Mouse (Mus musculus): ENCODE measurements around the gene Vangl2. TPM values are rescaled to one million over a fixed set of nuclear protein-coding genes. Genes with fewer than 3 reads are reported as not detected.

Gene Vangl2
- polyA plus RNA-seq, 1 experiment from 2014 or later, result 0.78 TPM

- H3K9ac ChIP-seq (replicated peaks), result no peak overlapping the region
- no peak for DNase-seq
- TF ChIP-seq EP300 (IDR thresholded peaks at IDR 0.05; ENCODE audit: low read depth) (no peak), CTCF (IDR thresholded peaks at IDR 0.05; ENCODE audit: low read depth) (no peak)
- ATAC-seq, result no peak
- H3K4me2 ChIP-seq (ENCODE audit: low read depth, low read length), result no peak overlapping the region
- no peaks in the 10 kb centered on the region for H3K9me3 ChIP-seq (ENCODE audit: low read length)
- no peaks in the 10 kb centered on the region for H3K27me3 ChIP-seq (ENCODE audit: insufficient read depth, low read length)
- H3K4me1 ChIP-seq (ENCODE audit: insufficient read depth), result peaks cover 4% of the 10 kb centered on the region; the same call in 1 of the 2 replicates
- H3K4me3 ChIP-seq (ENCODE audit: low read depth, low read length), result no peak overlapping the region
- H3K36me3 ChIP-seq (replicated peaks; ENCODE audit: insufficient read depth, low read length), result no peaks in the 10 kb centered on the region
- no peak overlapping the region for H3K27ac ChIP-seq (ENCODE audit: low read depth)
- WGBS (ENCODE audit: insufficient replicate concordance), result 77% methylated on average over 13 of the region's 13 CpGs
These were observed 29.2 kb downstream of the Vangl2 start for GRCm38 (mm10) chr1:171998820-171999597.

- H3K27me3 ChIP-seq (ENCODE audit: insufficient read depth, low read length), result no peaks in the 10 kb centered on the region
- no peaks in the 10 kb centered on the region for H3K9me3 ChIP-seq (ENCODE audit: low read length)
- no peak for ATAC-seq
- H3K36me3 ChIP-seq (replicated peaks; ENCODE audit: insufficient read depth, low read length), result no peaks in the 10 kb centered on the region
- WGBS (ENCODE audit: insufficient replicate concordance), result 68% methylated on average over 7 of the region's 7 CpGs
- H3K4me2 ChIP-seq (ENCODE audit: low read depth, low read length), result no peak overlapping the region
- no peak for DNase-seq
- H3K4me3 ChIP-seq (ENCODE audit: low read depth, low read length), result no peak overlapping the region
- H3K27ac ChIP-seq (ENCODE audit: low read depth), result no peak overlapping the region
- H3K9ac ChIP-seq (replicated peaks), result no peak overlapping the region
- no peak for TF ChIP-seq CTCF (IDR thresholded peaks at IDR 0.05; ENCODE audit: low read depth)
- no peak for TF ChIP-seq EP300 (IDR thresholded peaks at IDR 0.05; ENCODE audit: low read depth)
- peaks cover 4% of the 10 kb centered on the region; the same call in 1 of the 2 replicates for H3K4me1 ChIP-seq (ENCODE audit: insufficient read depth)
These were observed 31.5 kb downstream of the Vangl2 start for GRCm38 (mm10) chr1:171996701-171997100.

- Histone ChIP-seq H3K27me3 (ENCODE audit: insufficient read depth, low read length) (no peaks in the 10 kb centered on the region), H3K4me3 (ENCODE audit: low read depth, low read length) (no peak overlapping the region), H3K4me1 (ENCODE audit: insufficient read depth) (peaks cover 4% of the 10 kb centered on the region; the same call in 1 of the 2 replicates), H3K27ac (ENCODE audit: low read depth) (no peak overlapping the region), H3K4me2 (ENCODE audit: low read depth, low read length) (no peak overlapping the region), H3K9ac (replicated peaks) (no peak overlapping the region), H3K9me3 (ENCODE audit: low read length) (no peaks in the 10 kb centered on the region), H3K36me3 (replicated peaks; ENCODE audit: insufficient read depth, low read length) (no peaks in the 10 kb centered on the region)
- ATAC-seq, result no peak
- WGBS (ENCODE audit: insufficient replicate concordance), result 63% methylated on average over 11 of the region's 11 CpGs
- TF ChIP-seq EP300 (IDR thresholded peaks at IDR 0.05; ENCODE audit: low read depth) (no peak), CTCF (IDR thresholded peaks at IDR 0.05; ENCODE audit: low read depth) (no peak)
- no peak for DNase-seq
These were observed 33.1 kb downstream of the Vangl2 start for GRCm38 (mm10) chr1:171994918-171995715.

GRCm38 (mm10) chr1:171994501-171994900, 33.7 kb downstream of the Vangl2 start:
- no peak for DNase-seq
- no peak overlapping the region for H3K4me2 ChIP-seq (ENCODE audit: low read depth, low read length)
- no peaks in the 10 kb centered on the region for H3K36me3 ChIP-seq (replicated peaks; ENCODE audit: insufficient read depth, low read length)
- 65% methylated on average over 2 of the region's 2 CpGs for WGBS (ENCODE audit: insufficient replicate concordance)
- no peak for ATAC-seq
- no peaks in the 10 kb centered on the region for H3K27me3 ChIP-seq (ENCODE audit: insufficient read depth, low read length)
- peaks cover 4% of the 10 kb centered on the region; the same call in 1 of the 2 replicates for H3K4me1 ChIP-seq (ENCODE audit: insufficient read depth)
- H3K9ac ChIP-seq (replicated peaks), result no peak overlapping the region
- H3K9me3 ChIP-seq (ENCODE audit: low read length), result no peaks in the 10 kb centered on the region
- TF ChIP-seq CTCF (IDR thresholded peaks at IDR 0.05; ENCODE audit: low read depth) (no peak), EP300 (IDR thresholded peaks at IDR 0.05; ENCODE audit: low read depth) (no peak)
- H3K27ac ChIP-seq (ENCODE audit: low read depth), result no peak overlapping the region
- H3K4me3 ChIP-seq (ENCODE audit: low read depth, low read length), result no peak overlapping the region

- WGBS (ENCODE audit: insufficient replicate concordance), result 63% methylated on average over 4 of the region's 4 CpGs
- Histone ChIP-seq H3K4me3 (ENCODE audit: low read depth, low read length) (no peak overlapping the region), H3K36me3 (replicated peaks; ENCODE audit: insufficient read depth, low read length) (no peaks in the 10 kb centered on the region), H3K4me2 (ENCODE audit: low read depth, low read length) (no peak overlapping the region), H3K4me1 (ENCODE audit: insufficient read depth) (peaks cover 4% of the 10 kb centered on the region; the same call in 1 of the 2 replicates), H3K27me3 (ENCODE audit: insufficient read depth, low read length) (no peaks in the 10 kb centered on the region), H3K9me3 (ENCODE audit: low read length) (no peaks in the 10 kb centered on the region), H3K27ac (ENCODE audit: low read depth) (no peak overlapping the region), H3K9ac (replicated peaks) (no peak overlapping the region)
- DNase-seq (no peak), ATAC-seq (no peak)
- TF ChIP-seq EP300 (IDR thresholded peaks at IDR 0.05; ENCODE audit: low read depth), result no peak
These were observed 35.2 kb downstream of the Vangl2 start for GRCm38 (mm10) chr1:171992901-171993530.

- TF ChIP-seq CTCF (IDR thresholded peaks at IDR 0.05; ENCODE audit: low read depth) (no peak), EP300 (IDR thresholded peaks at IDR 0.05; ENCODE audit: low read depth) (no peak)
- Histone ChIP-seq H3K4me1 (ENCODE audit: insufficient read depth) (peaks cover 4% of the 10 kb centered on the region; the same call in 1 of the 2 replicates), H3K36me3 (replicated peaks; ENCODE audit: insufficient read depth, low read length) (no peaks in the 10 kb centered on the region), H3K27me3 (ENCODE audit: insufficient read depth, low read length) (no peaks in the 10 kb centered on the region), H3K4me2 (ENCODE audit: low read depth, low read length) (no peak overlapping the region), H3K27ac (ENCODE audit: low read depth) (no peak overlapping the region), H3K9ac (replicated peaks) (no peak overlapping the region), H3K9me3 (ENCODE audit: low read length) (no peaks in the 10 kb centered on the region), H3K4me3 (ENCODE audit: low read depth, low read length) (no peak overlapping the region)
- no peak for DNase-seq
- ATAC-seq, result no peak
- WGBS (ENCODE audit: insufficient replicate concordance), result 81% methylated on average over 2 of the region's 2 CpGs
These were observed 36.4 kb downstream of the Vangl2 start for GRCm38 (mm10) chr1:171991883-171992282.
